ENCODE assay signal across 16 mouse cellular contexts in genomic region chr9:77826237-77826636, GRCm38 (mm10).
DNase-seq lines count a peak whose midpoint lies in the region; ATAC-seq and TF ChIP-seq lines count a peak whose summit lies in the region.
"Had no signal": no experiment of that assay in that cellular context is flagged by ENCODE, and none has a peak within 500 bp of the region (broad histone marks: within the 10 kb centered on the region; RNA-seq: fewer than 3 reads in every experiment).

No protein-coding gene starts in this region.

- no peak overlapping the region for H3K4me2 ChIP-seq in intestine, embryonic 14.5 days (ENCODE audit: low read length)
- no peak overlapping the region for H3K4me2 ChIP-seq in intestine, embryonic 15.5 days (replicated peaks)
- H3K4me2 ChIP-seq: hindbrain, embryonic 12.5 days; liver, embryonic 13.5 days; neural tube, embryonic 13.5 days had no signal

- H3K27me3 ChIP-seq in intestine, embryonic 14.5 days (replicated peaks; ENCODE audit: control insufficient read depth, insufficient read depth, low read length), result no peaks in the 10 kb centered on the region
- H3K27me3 ChIP-seq in intestine, embryonic 15.5 days (replicated peaks), result no peaks in the 10 kb centered on the region
- H3K27me3 ChIP-seq: hindbrain, embryonic 12.5 days; liver, embryonic 13.5 days; neural tube, embryonic 13.5 days; stomach, embryonic 15.5 days had no signal

- H3K9me3 ChIP-seq in intestine, embryonic 14.5 days (ENCODE audit: control insufficient read depth, low read length), result no peaks in the 10 kb centered on the region
- no peaks in the 10 kb centered on the region for H3K9me3 ChIP-seq in intestine, embryonic 15.5 days
- H3K9me3 ChIP-seq: hindbrain, embryonic 12.5 days; liver, embryonic 13.5 days; midbrain, embryonic 10.5 days; neural tube, embryonic 13.5 days; stomach, embryonic 15.5 days had no signal

- no peak for DNase-seq in intestine, embryonic 14.5 days (ENCODE audit: low spot score)
- DNase-seq in lung, postnatal 36 days, result peak; percentile 18
- DNase-seq in lung, postnatal 14 days, result no peak
- DNase-seq in retina, postnatal 1 day, result peak; percentile 47
- DNase-seq in testis, postnatal 14 days (ENCODE audit: low spot score), result no peak
- DNase-seq: cerebellum, adult 9-11 months; liver, embryonic 13.5 days had no signal

- TF ChIP-seq CTCF in embryonic fibroblast, embryonic 13.5 days (IDR thresholded peaks at IDR 0.05; ENCODE audit: borderline replicate concordance, insufficient read depth, low read length), result no peak

- no peak overlapping the region for H3K9ac ChIP-seq in intestine, embryonic 14.5 days (ENCODE audit: low read length)
- H3K9ac ChIP-seq in intestine, embryonic 15.5 days, result no peak overlapping the region
- H3K9ac ChIP-seq: hindbrain, embryonic 12.5 days; liver, embryonic 13.5 days; neural tube, embryonic 13.5 days; stomach, embryonic 15.5 days had no signal

- peak overlapping the region; percentile 47 for H3K27ac ChIP-seq in intestine, embryonic 14.5 days (ENCODE audit: low read depth)
- no peak overlapping the region for H3K27ac ChIP-seq in intestine, embryonic 15.5 days
- 0 out of 2 replicates have a peak overlapping the region, but pooled peaks have one; percentile 91 for H3K27ac ChIP-seq in embryonic fibroblast, embryonic 13.5 days (ENCODE audit: insufficient read depth, low read length)
- H3K27ac ChIP-seq: hindbrain, embryonic 12.5 days; liver, embryonic 13.5 days; midbrain, embryonic 10.5 days; neural tube, embryonic 13.5 days had no signal

- ATAC-seq in intestine, embryonic 14.5 days (replicated peaks; ENCODE audit: low FRiP score, low TSS enrichment, low read depth), result no peak
- no peak for ATAC-seq in intestine, embryonic 15.5 days
- ATAC-seq: forebrain, embryonic 14.5 days; inflammation-experienced regulatory T-cells, adult 6 months had no signal

- no peak overlapping the region for H3K4me3 ChIP-seq in intestine, embryonic 14.5 days (ENCODE audit: low read depth, low read length)
- no peak overlapping the region for H3K4me3 ChIP-seq in intestine, embryonic 15.5 days (replicated peaks)
- no peak overlapping the region for H3K4me3 ChIP-seq in embryonic fibroblast, embryonic 13.5 days (ENCODE audit: insufficient read depth, low read length)
- H3K4me3 ChIP-seq: erythroblast, embryonic 14.5 days; hindbrain, embryonic 12.5 days; liver, embryonic 13.5 days; midbrain, embryonic 10.5 days; neural tube, embryonic 13.5 days; stomach, embryonic 15.5 days had no signal

- peaks cover 14% of the 10 kb centered on the region for H3K4me1 ChIP-seq in intestine, embryonic 14.5 days (replicated peaks; ENCODE audit: control insufficient read depth, insufficient read depth, low read length)
- no peaks in the 10 kb centered on the region; the same call in 1 of the 2 replicates for H3K4me1 ChIP-seq in intestine, embryonic 15.5 days (replicated peaks)
- H3K4me1 ChIP-seq in embryonic fibroblast, embryonic 13.5 days (ENCODE audit: control insufficient read depth, insufficient read depth, low read length), result peaks cover 10% of the 10 kb centered on the region

- WGBS in intestine, embryonic 14.5 days, result 42% methylated on average over 4 of the region's 4 CpGs
- WGBS in intestine, embryonic 15.5 days, result 52% methylated on average over 4 of the region's 4 CpGs

- H3K36me3 ChIP-seq in intestine, embryonic 14.5 days (ENCODE audit: control insufficient read depth, insufficient read depth, low read length), result no peaks in the 10 kb centered on the region
- no peaks in the 10 kb centered on the region for H3K36me3 ChIP-seq in intestine, embryonic 15.5 days
- H3K36me3 ChIP-seq: hindbrain, embryonic 12.5 days; liver, embryonic 13.5 days; midbrain, embryonic 10.5 days; neural tube, embryonic 13.5 days; stomach, embryonic 15.5 days had no signal

- TF ChIP-seq POLR2A in embryonic fibroblast, embryonic 13.5 days (IDR thresholded peaks at IDR 0.05; ENCODE audit: low read depth, low read length), result no peak

Comparison
In these comparisons a context has a peak if more than half of its experiments do, and no peak if none do; other contexts are left out.
1. DNase-seq: peak in lung, postnatal 36 days (single experiment) and retina, postnatal 1 day (single experiment); none in intestine, embryonic 14.5 days (single experiment), lung, postnatal 14 days (single experiment) and testis, postnatal 14 days (single experiment).